Mouse (Mus musculus) CH12.LX (cell line): Measurements from ENCODE around the gene Sertad1. TPM values are rescaled to one million over a fixed set of nuclear protein-coding genes. Genes with fewer than 3 reads are reported as not detected.

Experiments used
- DNase-seq: peaks from one replicate; pipeline ENCODE4 v3.0.0-alpha.2; 2013; ENCODE audit errors: extremely low read depth
- H3K27ac ChIP-seq: 2 replicates; pipeline ENCODE4 v1.5.1; 2012; ENCODE audit warnings: low read depth, mild to moderate bottlenecking, control low read depth, moderate library complexity; ENCODE audit not compliant: insufficient read depth
- H3K27me3 ChIP-seq: replicated peaks from 2 replicates; pipeline ENCODE3; 2012; ENCODE audit warnings: inconsistent platforms
- H3K36me3 ChIP-seq, 2 experiments: replicated peaks in 1 of 2; 2 replicates each; pipeline versions ENCODE3 to v1.6.1; 2012; ENCODE audit warnings: inconsistent platforms in 1 of 2, low read length in 1 of 2, mild to moderate bottlenecking in 1 of 2, mixed read lengths in 1 of 2, moderate library complexity in 1 of 2; ENCODE audit not compliant: control insufficient read depth in 1 of 2, insufficient read depth in 1 of 2
- H3K4me1 ChIP-seq, 2 experiments: 2 replicates each; pipeline ENCODE4 v1.6.1; 2012; ENCODE audit warnings: inconsistent platforms in 1 of 2, moderate library complexity in 1 of 2; ENCODE audit not compliant: insufficient read depth in 2 of 2, control insufficient read depth in 1 of 2
- H3K4me2 ChIP-seq: 2 replicates; pipeline ENCODE4 v1.6.1; 2012; ENCODE audit warnings: low read depth, mild to moderate bottlenecking, control low read depth; ENCODE audit not compliant: poor library complexity, insufficient read depth, severe bottlenecking
- H3K4me3 ChIP-seq, 3 experiments: fragments of 150-350 bp in 1 of 3; sonication (generic) in 1 of 3; replicated peaks in 1 of 3; 2 replicates each; pipeline versions ENCODE3 to v1.5.1; 2011 to 2012; ENCODE audit warnings: low read depth in 2 of 3, low read length in 2 of 3, mild to moderate bottlenecking in 2 of 3, moderate library complexity in 2 of 3, control low read depth in 1 of 3, improper control_type of control experiment in 1 of 3, inconsistent platforms in 1 of 3, mixed read lengths in 1 of 3; ENCODE audit not compliant: poor library complexity in 1 of 3
- H3K79me2 ChIP-seq: replicated peaks from 2 replicates; pipeline ENCODE4 v1.6.1; 2012; ENCODE audit warnings: mild to moderate bottlenecking, moderate library complexity; ENCODE audit not compliant: control insufficient read depth, poor library complexity, insufficient read depth, severe bottlenecking; ENCODE audit errors: extremely low read depth
- H3K9ac ChIP-seq: 2 replicates; pipeline ENCODE4 v1.6.1; 2012; ENCODE audit warnings: low read depth, mild to moderate bottlenecking, control low read depth, moderate library complexity; ENCODE audit not compliant: insufficient read depth
- H3K9me3 ChIP-seq: replicated peaks from 2 replicates; pipeline ENCODE3; 2012; ENCODE audit warnings: low read length, inconsistent platforms, mixed read lengths
- CHD1 ChIP-seq: IDR thresholded peaks from 2 replicates; pipeline ENCODE4 v1.6.1; 2012; ENCODE audit warnings: low read depth, low read length, improper control_type of control experiment, inconsistent platforms
- CHD2 ChIP-seq: IDR thresholded peaks from 2 replicates; pipeline ENCODE4 v1.6.1; 2011; ENCODE audit warnings: low read length, improper control_type of control experiment
- CTCF ChIP-seq, 2 experiments: IDR thresholded peaks in 1 of 2; conservative IDR thresholded peaks in 1 of 2; 2 replicates each; pipeline ENCODE4 v1.5.1; 2011 to 2012; ENCODE audit warnings: low read depth in 2 of 2, low read length in 2 of 2, improper control_type of control experiment in 1 of 2, inconsistent platforms in 1 of 2, mild to moderate bottlenecking in 1 of 2, moderate library complexity in 1 of 2
- ELF1 ChIP-seq: IDR thresholded peaks from 2 replicates; pipeline ENCODE4 v1.6.1; 2014; ENCODE audit warnings: low read depth, mild to moderate bottlenecking, inconsistent platforms, low read length, improper control_type of control experiment
- HCFC1 ChIP-seq: IDR thresholded peaks from 2 replicates; pipeline ENCODE4 v1.6.1; 2012; ENCODE audit warnings: low read depth, mild to moderate bottlenecking, inconsistent platforms, low read length, improper control_type of control experiment
- IRF4 ChIP-seq: IDR thresholded peaks from 2 replicates; pipeline ENCODE4 v1.6.1; 2014; ENCODE audit warnings: low read depth, mild to moderate bottlenecking, inconsistent platforms, low read length, improper control_type of control experiment
- MAFK ChIP-seq: IDR thresholded peaks from 2 replicates; pipeline ENCODE4 v1.6.1; 2011; ENCODE audit warnings: low read length, improper control_type of control experiment; ENCODE audit not compliant: insufficient replicate concordance
- MXI1 ChIP-seq: IDR thresholded peaks from 2 replicates; pipeline ENCODE4 v1.6.1; 2011; ENCODE audit warnings: mild to moderate bottlenecking, low read depth, low read length, improper control_type of control experiment
- NELFE ChIP-seq: IDR thresholded peaks from 2 replicates; pipeline ENCODE4 v1.6.1; 2011; ENCODE audit warnings: low read depth, low read length, improper control_type of control experiment
- NRF1 ChIP-seq: IDR thresholded peaks from 2 replicates; pipeline ENCODE4 v1.6.1; 2014; ENCODE audit warnings: low read depth, mild to moderate bottlenecking, inconsistent platforms, low read length, improper control_type of control experiment, moderate library complexity
- PAX5 ChIP-seq: IDR thresholded peaks from 2 replicates; pipeline ENCODE4 v1.6.1; 2012; ENCODE audit warnings: low read length, inconsistent platforms, mixed read lengths
- POLR2A ChIP-seq: IDR thresholded peaks from 2 replicates; pipeline ENCODE4 v1.6.1; 2011; ENCODE audit warnings: low read depth, mild to moderate bottlenecking, improper control_type of control experiment, low read length
- RAD21 ChIP-seq: IDR thresholded peaks from 2 replicates; pipeline ENCODE4 v1.6.1; 2011; ENCODE audit warnings: low read depth, mild to moderate bottlenecking, low read length, improper control_type of control experiment, moderate library complexity
- SIN3A ChIP-seq: IDR thresholded peaks from 2 replicates; pipeline ENCODE4 v1.6.1; 2012; ENCODE audit warnings: low read length, improper control_type of control experiment, inconsistent platforms
- SMC3 ChIP-seq: IDR thresholded peaks from 2 replicates; pipeline ENCODE4 v1.6.1; 2011; ENCODE audit warnings: low read depth, low read length, improper control_type of control experiment
- USF1 ChIP-seq: IDR thresholded peaks from 2 replicates; pipeline ENCODE4 v1.6.1; 2014; ENCODE audit warnings: low read depth, mild to moderate bottlenecking, inconsistent platforms, low read length, improper control_type of control experiment
- USF2 ChIP-seq: conservative IDR thresholded peaks from 2 replicates; pipeline ENCODE4 v1.6.1; 2011; ENCODE audit warnings: low read depth, low read length, improper control_type of control experiment
- ZC3H11A ChIP-seq: IDR thresholded peaks from 2 replicates; pipeline ENCODE4 v1.6.1; 2012; ENCODE audit warnings: low read depth, mild to moderate bottlenecking, inconsistent platforms, low read length, improper control_type of control experiment
- dilution Hi-C: fragments of 300-500 bp; cut with MboI; formaldehyde crosslinking; loops from 2 replicates; pipeline ENCODE4 v1.14.3; 2020; ENCODE audit warnings: low sequenced_read_pairs; ENCODE audit not compliant: extremely low pct_unique_long_range_greater_than_20kb, extremely low pct_ligation_motif_present
- in situ Hi-C: fragments of 300-500 bp; cut with MboI; formaldehyde crosslinking; loops from 3 replicates; pipeline ENCODE4 v1.14.3; 2019; ENCODE audit warnings: low sequenced_read_pairs, low pct_ligation_motif_present, low pct_unique_long_range_greater_than_20kb, mixed read lengths
- polyA plus RNA-seq: library from polyadenylated mRNA; unstranded; fragments of >175 nt; gene quantifications from 2 replicates; pipeline ENCODE4 v1.2.1, GENCODE M21; 2012; ENCODE audit warnings: low read depth; ENCODE audit not compliant: insufficient read length
- total RNA-seq, 2 experiments: library from RNA; depleted of rRNA; stranded (reverse); fragments of 300-350 nt in 1 of 2; fragments of >200 nt in 1 of 2; gene quantifications; 2 replicates each; pipeline ENCODE4 v1.2.3; 2012 to 2014

Sertad1 gene
- total and polyA plus RNA-seq, 3 experiments: 5.0 to 9.1 (median 8.3) TPM

DNA sequence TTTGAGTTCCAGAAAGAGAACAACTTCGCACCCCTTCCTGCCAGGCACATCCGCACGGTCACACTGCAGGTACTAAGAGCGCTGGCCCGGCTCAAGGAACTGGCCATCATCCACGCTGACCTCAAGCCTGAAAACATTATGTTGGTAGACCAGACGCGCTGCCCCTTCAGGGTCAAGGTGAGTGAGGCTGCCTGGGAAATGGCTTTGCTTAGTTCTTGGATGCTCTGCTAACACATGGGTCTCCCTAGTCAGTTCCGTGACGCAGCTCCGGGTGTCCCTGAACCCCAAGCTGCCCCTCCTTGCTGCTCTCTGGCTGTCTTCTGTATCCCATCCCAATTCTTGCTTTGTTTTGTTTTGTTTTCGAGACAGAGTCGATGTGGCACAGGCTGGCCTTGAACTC lies 37.1 kb downstream of the Sertad1 start:
- Histone ChIP-seq H3K9me3 (peaks cover 12% of the 10 kb centered on the region), H3K4me3 (no peak overlapping the region), H3K36me3 (no peaks in the 10 kb centered on the region), H3K27ac (no peak overlapping the region), H3K4me1 (peaks cover 0 to 10% of the 10 kb centered on the region in 2 experiments; a peak in 2 of 4 replicates), H3K4me2 (no peak overlapping the region), H3K27me3 (no peaks in the 10 kb centered on the region), H3K79me2 (no peaks in the 10 kb centered on the region), H3K9ac (no peak overlapping the region)
- TF ChIP-seq CHD1 (no peak), SIN3A (no peak), ELF1 (no peak), NRF1 (no peak), POLR2A (no peak), SMC3 (no peak), NELFE (no peak), ZC3H11A (no peak), PAX5 (no peak), MXI1 (no peak), MAFK (no peak), CHD2 (no peak), CTCF (conservative IDR thresholded peaks at IDR 0.05 in 1 of 2, IDR thresholded peaks at IDR 0.05 in 1 of 2; ENCODE audit: low read depth in 2 of 2, low read length in 2 of 2) (no peak)
- in situ Hi-C loops (loop anchor here (10.0 kb wide), 1 partner anchor 189 kb away; the partner anchor contains the start of gene Ltbp4), dilution Hi-C loops (no loop called here)
- no peak for DNase-seq

DNA sequence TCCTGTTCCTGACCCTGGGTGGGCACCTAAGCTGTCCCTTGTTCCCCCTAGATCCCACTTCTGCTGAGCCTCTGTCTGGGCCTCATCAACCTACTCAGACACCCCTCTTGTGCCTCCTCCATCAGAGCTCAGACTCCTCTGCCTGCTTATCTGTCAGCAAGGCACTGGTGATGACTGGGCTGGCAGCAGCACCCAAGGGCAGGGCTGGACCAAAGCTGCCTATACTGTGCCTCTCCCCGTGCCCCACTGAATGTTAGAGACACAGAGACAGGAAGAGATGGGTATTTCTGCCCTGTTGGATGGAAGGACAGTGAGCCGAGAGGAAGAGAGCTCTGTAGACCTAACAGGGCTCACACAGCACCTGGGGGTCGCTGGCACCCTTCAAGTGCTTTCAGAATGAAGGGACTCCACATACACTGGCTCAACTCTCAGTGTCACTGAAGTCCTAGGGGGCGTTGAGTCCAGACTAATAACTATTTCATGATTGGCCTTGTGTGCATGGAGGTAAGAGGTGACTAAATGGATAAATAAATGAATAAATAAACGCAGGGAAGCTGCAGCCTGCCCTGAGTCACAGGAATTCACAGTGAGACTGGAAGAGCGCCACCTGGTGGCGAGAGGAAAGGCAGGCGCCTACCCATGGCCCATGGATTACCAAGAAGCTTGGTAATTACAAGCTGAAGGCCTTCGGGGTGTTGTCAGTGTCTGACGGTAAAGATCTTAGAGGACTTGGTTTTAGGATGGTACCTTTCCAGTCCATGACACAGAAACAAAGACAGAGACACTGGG lies 39.5 kb downstream of the Sertad1 start:
- no peak overlapping the region for H3K9ac ChIP-seq
- H3K36me3 ChIP-seq: no peaks in the 10 kb centered on the region
- no peaks in the 10 kb centered on the region for H3K79me2 ChIP-seq
- peak; percentile 76 for DNase-seq
- TF ChIP-seq POLR2A: no peak
- TF ChIP-seq USF2: no peak
- no peak for TF ChIP-seq HCFC1
- TF ChIP-seq IRF4: no peak
- no peak for TF ChIP-seq USF1
- peak; percentile 85 to 91 for TF ChIP-seq CTCF (conservative IDR thresholded peaks at IDR 0.05 in 1 of 2, IDR thresholded peaks at IDR 0.05 in 1 of 2; ENCODE audit: low read depth in 2 of 2, low read length in 2 of 2)
- no peak for TF ChIP-seq ZC3H11A
- peak; percentile 51 for TF ChIP-seq RAD21
- peak; percentile 84 for TF ChIP-seq SMC3
- H3K27ac ChIP-seq: no peak overlapping the region
- dilution Hi-C loops: no loop called here
- H3K4me2 ChIP-seq: no peak overlapping the region
- H3K4me1 ChIP-seq: peaks cover 0 to 10% of the 10 kb centered on the region in 2 experiments; a peak in 2 of 4 replicates
- no peaks in the 10 kb centered on the region for H3K9me3 ChIP-seq
- in situ Hi-C loops: loop anchor here (10.0 kb wide), 1 partner anchor 191 kb away; the partner anchor contains the start of gene Ltbp4
- no peak overlapping the region for H3K4me3 ChIP-seq
- H3K27me3 ChIP-seq: no peaks in the 10 kb centered on the region
